Mouse (Mus musculus) layer of hippocampus, adult 11-12 months (tissue): ENCODE results near the gene Retreg3.

Experiments used
- DNase-seq: peaks from one replicate; pipeline ENCODE4 v3.0.0; 2022; ENCODE audit warnings: low spot score

The Retreg3 gene

DNA sequence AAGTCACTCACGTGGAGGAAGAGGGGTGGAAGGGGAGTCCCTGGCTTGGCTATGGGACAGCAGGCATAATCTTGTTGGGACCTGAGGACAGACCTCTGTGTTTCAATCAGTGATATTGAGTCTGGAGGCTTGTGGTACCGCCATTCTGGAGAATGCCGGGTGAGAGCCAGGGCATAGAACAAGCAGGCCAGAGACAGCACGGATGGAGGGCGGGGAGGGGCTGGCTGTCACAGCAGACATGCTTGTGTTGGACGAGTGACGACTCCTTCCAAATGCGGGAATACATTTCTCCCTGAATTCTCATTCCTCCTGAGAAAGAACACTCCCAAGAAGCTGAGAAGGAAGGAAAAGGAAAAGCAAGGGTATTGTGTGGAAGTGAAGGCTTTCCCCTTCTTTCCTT lies 68.1 kb downstream of the Retreg3 start:
- DNase-seq = no peak

DNA sequence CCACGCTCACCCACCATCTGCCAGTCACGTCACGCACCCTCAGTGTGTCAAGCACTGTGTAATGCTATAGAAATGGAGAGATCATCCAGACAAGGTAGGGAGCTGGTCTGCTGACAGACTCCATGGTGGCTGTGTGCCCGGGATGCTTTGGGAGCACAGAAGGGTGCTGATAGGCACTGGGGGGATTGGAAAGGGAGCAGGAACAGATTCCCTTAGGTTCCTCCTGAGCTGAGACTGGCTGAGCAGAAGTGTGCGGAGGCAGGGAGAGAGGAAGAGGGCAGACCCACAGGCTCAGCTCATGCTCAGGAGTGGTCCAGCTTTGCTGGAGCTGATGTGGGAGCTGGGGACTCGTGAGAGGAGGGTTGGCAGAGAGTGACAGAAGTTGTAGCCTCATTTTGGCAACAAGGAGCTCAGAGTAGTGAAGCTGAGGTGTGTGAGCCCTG lies 68.6 kb downstream of the Retreg3 start:
- DNase-seq = peak; percentile 56

DNA sequence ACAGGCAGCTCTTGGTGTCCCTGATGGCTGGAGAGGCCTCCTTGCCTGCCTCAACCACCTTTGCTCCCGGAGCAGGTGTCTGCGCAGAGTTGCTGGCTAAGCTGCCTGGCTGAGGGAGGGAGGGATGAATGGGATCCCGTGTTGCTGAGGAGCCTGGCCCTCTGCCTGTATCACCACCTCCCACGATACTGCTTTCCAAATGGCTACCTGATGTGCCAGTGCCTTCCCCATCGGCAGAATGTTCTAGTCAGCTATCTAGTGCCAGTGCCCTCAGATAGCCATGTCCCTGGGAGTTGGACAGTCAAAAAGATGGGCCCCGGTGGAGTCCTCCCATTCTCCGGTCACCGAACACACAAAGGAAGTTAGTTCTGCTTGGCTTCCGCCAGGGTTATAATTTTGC lies 69.3 kb downstream of the Retreg3 start:
- DNase-seq = peak; percentile 66

DNA sequence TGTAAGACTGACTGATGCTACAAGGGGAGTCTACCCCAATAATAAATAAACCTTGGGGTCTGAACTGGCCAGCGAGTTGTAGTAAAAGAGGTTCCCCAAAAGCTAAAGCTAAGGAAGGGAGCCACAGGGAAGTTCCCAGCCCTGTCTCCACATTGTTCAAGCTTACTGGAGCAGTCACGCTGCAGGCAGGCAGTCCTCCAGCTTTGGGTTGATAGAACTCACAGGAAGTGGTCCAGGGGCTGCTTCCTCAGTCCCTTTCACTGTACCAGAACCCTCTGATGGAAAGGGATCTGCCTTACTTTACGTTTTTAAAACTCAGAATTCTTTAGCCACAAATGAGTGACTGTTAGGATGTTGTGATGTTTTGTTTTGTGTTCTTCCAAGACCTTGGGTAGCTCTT lies 72.2 kb downstream of the Retreg3 start:
- no peak for DNase-seq

DNA sequence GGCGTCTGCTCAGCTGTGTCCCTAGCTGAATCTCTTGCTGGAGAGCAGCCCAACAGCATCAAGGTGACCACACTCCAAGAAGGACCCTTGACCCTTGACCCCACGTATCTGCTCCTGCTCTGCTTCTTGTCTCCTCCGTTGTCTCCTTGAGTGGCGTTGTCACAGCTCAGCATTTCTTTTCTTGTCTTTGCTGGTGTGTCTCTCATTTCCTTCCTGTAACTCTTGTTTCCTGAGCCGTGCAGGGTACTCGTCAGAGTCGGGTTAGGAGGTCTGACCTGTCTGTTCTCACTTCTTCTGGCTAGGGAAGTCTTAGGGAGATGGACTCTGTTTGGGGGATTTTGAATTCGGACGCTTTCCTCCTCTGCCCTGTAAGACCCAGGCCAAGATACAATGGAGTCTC lies 73.3 kb downstream of the Retreg3 start:
- DNase-seq = no peak
